Mouse (Mus musculus) lung, postnatal 14 days (tissue): ENCODE results near the gene Tsc22d1.
A peak's percentile ranks its signal among the peaks of the same experiment; 100 is the strongest.

Source experiments
- DNase-seq: peaks from one replicate; pipeline ENCODE4 v3.0.0; 2021

The Tsc22d1 gene

GRCm38 (mm10) chr14:76488101-76489044 is 73.6 kb downstream of the Tsc22d1 start:
- DNase-seq: no peak

GRCm38 (mm10) chr14:76489128-76489527 is 74.4 kb downstream of the Tsc22d1 start:
- DNase-seq: no peak

GRCm38 (mm10) chr14:76495022-76495421 is 80.3 kb downstream of the Tsc22d1 start:
- no peak for DNase-seq

GRCm38 (mm10) chr14:76497187-76497586 is 82.4 kb downstream of the Tsc22d1 start:
- DNase-seq: no peak

- DNase-seq: no peak
Measured at GRCm38 (mm10) chr14:76498210-76498609, 83.4 kb downstream of the Tsc22d1 start.

GRCm38 (mm10) chr14:76499492-76499891 is 84.7 kb downstream of the Tsc22d1 start:
- DNase-seq: no peak

GRCm38 (mm10) chr14:76500036-76500435 is 85.3 kb downstream of the Tsc22d1 start:
- no peak for DNase-seq

GRCm38 (mm10) chr14:76503231-76503851 is 88.6 kb downstream of the Tsc22d1 start:
- no peak for DNase-seq

GRCm38 (mm10) chr14:76504121-76504737 is 89.5 kb downstream of the Tsc22d1 start:
- peak; percentile 96 for DNase-seq

GRCm38 (mm10) chr14:76505101-76505438 is 90.3 kb downstream of the Tsc22d1 start:
- no peak for DNase-seq

- DNase-seq: peak; percentile 86
Measured at GRCm38 (mm10) chr14:76505439-76506220, 90.9 kb downstream of the Tsc22d1 start.

GRCm38 (mm10) chr14:76506425-76507205 is 91.9 kb downstream of the Tsc22d1 start:
- no peak for DNase-seq

GRCm38 (mm10) chr14:76507357-76507756 is 92.6 kb downstream of the Tsc22d1 start:
- DNase-seq: no peak

- DNase-seq: no peak
Measured at GRCm38 (mm10) chr14:76507804-76508500, 93.2 kb downstream of the Tsc22d1 start.

GRCm38 (mm10) chr14:76508701-76509100 is 93.9 kb downstream of the Tsc22d1 start:
- DNase-seq: peak; percentile 39

GRCm38 (mm10) chr14:76511971-76512370 is 97.2 kb downstream of the Tsc22d1 start:
- DNase-seq: no peak

- DNase-seq: no peak
Measured at GRCm38 (mm10) chr14:76513395-76514049, 98.8 kb downstream of the Tsc22d1 start.

GRCm38 (mm10) chr14:76514050-76514585 is 99.4 kb downstream of the Tsc22d1 start:
- no peak for DNase-seq

GRCm38 (mm10) chr14:76515620-76516019 is 100.9 kb downstream of the Tsc22d1 start:
- DNase-seq: no peak

- no peak for DNase-seq
Measured at GRCm38 (mm10) chr14:76518217-76518616, 103.5 kb downstream of the Tsc22d1 start.

GRCm38 (mm10) chr14:76520606-76521005 is 105.8 kb downstream of the Tsc22d1 start:
- DNase-seq: no peak
